Mouse (Mus musculus): Measurements from ENCODE around the gene C1qtnf2. TPM values are rescaled to one million over a fixed set of nuclear protein-coding genes. Genes with fewer than 3 reads are reported as not detected.

Gene C1qtnf2
- 10.4 and 16.8 TPM in 2 replicates for polyA plus RNA-seq (2012; rRNA removed)

GRCm38 (mm10) chr11:43474225-43474774 lies at the start of gene C1qtnf2:
Gene C1qtnf2, plus strand, starts transcription at chr11:43474276.

GRCm38 (mm10) chr11:43425824-43426413 lies 48.2 kb upstream of the C1qtnf2 start, which contains the start of gene Pttg1:
Gene Pttg1, minus strand, starts transcription at chr11:43426251.

GRCm38 (mm10) chr11:43433254-43434023 lies 40.6 kb upstream of the C1qtnf2 start, which contains the start of gene Slu7:
Gene Slu7, plus strand, starts transcription at chr11:43433744.

GRCm38 (mm10) chr11:43528683-43529499 lies 54.8 kb downstream of the C1qtnf2 start, which contains the start of gene Ccnjl:
Gene Ccnjl, plus strand, starts transcription at chr11:43528784.

Other genes with a start within 250 kb of the C1qtnf2 start
- gene Pttg1, start 48.0 kb upstream of the C1qtnf2 start, polyA plus RNA-seq (2012; rRNA removed), result 9.9 and 12.9 TPM in 2 replicates
- gene Slu7, start 40.5 kb upstream of the C1qtnf2 start, polyA plus RNA-seq (2012; rRNA removed), result 2.5 and 4.0 TPM in 2 replicates
- 5.9 and 6.4 TPM in 2 replicates for gene Ccnjl, start 54.5 kb downstream of the C1qtnf2 start, polyA plus RNA-seq (2012; rRNA removed)
- gene 4933415A04Rik, start 112.8 kb downstream of the C1qtnf2 start, polyA plus RNA-seq (2012; rRNA removed), result 0.23 and 0.37 TPM in 2 replicates
- gene Fabp6, start 127.3 kb downstream of the C1qtnf2 start, polyA plus RNA-seq (2012; rRNA removed), result 0.66 and 1.5 TPM in 2 replicates
- gene Pwwp2a, start 207.7 kb downstream of the C1qtnf2 start, polyA plus RNA-seq (2012; rRNA removed), result 12.2 and 13.9 TPM in 2 replicates